Mouse (Mus musculus) left cerebral cortex, postnatal 14 days (tissue): Measurements from ENCODE around the gene Katnbl1. TPM values are rescaled to one million over a fixed set of nuclear protein-coding genes. Genes with fewer than 3 reads are reported as not detected.
"Not testable (repeated sequence)": the region's sequence is repeated elsewhere in the genome, so short reads cannot be mapped to it uniquely, and the experiment has no call there.

Source experiments
- DNase-seq, 2 experiments: peaks; one replicate each; pipeline ENCODE4 v3.0.0; 2021 to 2022; ENCODE audit warnings: low spot score in 2 of 2, mixed read lengths in 1 of 2
- intact Hi-C: fragments of 180-260 bp; cut with DNase I; formaldehyde crosslinking; loops from one replicate; pipeline ENCODE4 v1.15.1; 2025
- total RNA-seq, 2 experiments: library from RNA; stranded (reverse); gene quantifications; 2 replicates each; pipeline ENCODE4 v1.2.3; 2021

Gene Katnbl1
- total RNA-seq, 2 experiments from 2014 or later, result 11.9 to 13.0 TPM

DNA sequence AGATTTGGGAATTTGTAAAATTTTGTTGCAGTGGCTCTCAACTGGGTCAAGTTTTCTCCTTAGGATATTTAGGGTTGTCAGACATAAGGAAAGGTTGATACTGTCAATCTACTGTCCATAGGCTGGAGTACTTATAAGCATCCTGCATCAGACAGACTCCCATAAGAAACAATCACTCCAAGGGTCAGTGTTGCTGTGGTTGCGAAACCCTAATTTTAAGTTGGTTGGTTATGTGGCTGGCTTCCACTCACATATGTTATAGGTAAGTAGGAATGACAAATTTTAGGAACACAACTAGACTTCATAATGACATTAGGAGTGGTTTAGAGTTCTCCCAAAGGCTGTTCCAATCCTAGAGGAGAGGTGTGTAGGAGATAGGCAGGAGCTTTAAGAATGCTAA, 2.2 kb downstream of the Katnbl1 start:
- no peak for DNase-seq
- intact Hi-C loops, result no loop called here

DNA sequence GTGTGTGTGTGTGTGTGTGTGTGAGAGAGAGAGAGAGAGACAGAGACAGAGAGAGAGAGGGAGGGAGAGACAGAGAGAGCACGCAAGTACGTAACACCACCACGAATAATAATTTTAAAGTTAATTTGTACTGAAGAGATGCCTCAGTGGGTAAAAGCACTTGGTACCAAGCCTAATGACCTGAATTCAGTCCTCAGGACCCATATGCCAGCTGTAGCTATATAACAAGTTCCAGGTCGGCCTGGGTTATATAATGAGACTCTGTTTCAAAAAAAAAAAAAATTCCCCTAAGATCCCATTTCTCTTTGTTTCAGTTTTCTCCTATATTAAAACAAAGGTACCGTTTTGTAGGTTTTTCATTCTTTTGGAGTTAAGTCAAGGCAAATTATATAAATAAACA, 11.8 kb downstream of the Katnbl1 start:
- intact Hi-C loops, result no loop called here
- no peak for DNase-seq

DNA sequence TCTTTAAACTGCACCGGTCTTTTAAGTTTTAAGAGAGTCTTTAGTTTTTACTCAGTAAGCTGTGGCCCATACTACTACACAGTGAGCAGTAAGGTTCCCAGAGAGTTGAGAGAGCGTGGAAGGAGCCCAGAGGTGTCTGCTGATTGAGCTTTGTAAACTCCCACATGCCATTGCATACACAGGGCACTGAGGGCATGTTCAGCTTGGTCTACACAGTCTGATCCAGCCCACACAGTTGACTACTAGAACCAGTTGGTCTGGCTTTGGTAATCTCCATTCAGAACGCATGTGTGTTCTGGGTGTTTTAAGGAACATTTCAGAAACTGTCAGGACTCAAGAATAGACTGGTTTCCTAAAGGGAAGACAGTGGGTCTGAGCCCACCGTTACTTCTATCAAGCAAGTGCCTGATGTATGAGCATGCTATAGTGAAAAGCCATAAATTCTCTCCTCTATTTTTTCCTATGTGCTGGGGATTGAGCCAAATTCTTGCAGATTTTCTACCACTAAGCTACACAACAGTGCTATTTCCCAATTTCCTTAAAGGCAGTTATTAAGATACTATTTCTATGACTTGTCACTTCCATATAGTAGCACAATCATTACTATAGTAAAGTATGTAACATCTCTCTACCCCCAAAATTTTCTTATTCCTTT, 12.5 kb downstream of the Katnbl1 start:
- intact Hi-C loops, result no loop called here
- DNase-seq, result no peak

DNA sequence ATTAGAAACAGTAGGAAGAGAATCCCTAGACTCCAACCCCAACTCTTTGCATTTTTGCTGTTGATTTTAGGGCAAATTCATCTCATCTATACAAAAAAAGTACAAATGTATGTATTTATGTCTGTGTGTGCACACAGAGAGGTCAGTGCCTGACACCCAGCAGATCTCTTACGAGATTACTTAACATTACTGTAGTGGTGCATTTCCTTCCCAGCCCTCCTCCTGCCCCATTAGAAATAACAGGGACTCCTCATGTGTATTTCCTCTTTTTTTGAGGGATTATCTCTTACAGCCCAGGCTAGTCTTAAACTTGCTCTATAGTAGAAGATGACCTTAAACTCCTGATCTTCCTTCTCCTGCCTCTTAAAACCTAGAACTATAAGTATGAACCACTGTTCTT, 13.7 kb downstream of the Katnbl1 start:
- DNase-seq, result no peak
- intact Hi-C loops, result no loop called here

DNA sequence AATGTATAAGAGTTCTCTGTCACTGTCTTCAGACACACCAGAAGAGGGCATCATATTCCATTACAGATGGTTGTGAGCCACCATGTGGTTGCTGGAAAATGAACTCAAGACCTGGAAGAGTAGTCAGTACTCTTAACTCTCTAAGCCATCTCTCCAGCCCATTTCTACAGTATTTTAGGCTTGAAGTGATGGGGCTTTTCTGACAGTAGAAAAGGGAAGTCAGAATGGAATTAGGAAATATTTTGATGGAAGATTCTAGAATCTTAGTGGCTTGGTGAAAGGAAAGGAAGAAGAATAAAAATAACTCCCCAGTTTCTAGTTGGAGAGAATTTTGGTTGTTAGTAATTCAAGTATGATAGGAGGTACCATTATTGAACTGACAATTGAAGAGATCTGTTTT, 14.9 kb downstream of the Katnbl1 start:
- intact Hi-C loops, result no loop called here
- no peak for DNase-seq

DNA sequence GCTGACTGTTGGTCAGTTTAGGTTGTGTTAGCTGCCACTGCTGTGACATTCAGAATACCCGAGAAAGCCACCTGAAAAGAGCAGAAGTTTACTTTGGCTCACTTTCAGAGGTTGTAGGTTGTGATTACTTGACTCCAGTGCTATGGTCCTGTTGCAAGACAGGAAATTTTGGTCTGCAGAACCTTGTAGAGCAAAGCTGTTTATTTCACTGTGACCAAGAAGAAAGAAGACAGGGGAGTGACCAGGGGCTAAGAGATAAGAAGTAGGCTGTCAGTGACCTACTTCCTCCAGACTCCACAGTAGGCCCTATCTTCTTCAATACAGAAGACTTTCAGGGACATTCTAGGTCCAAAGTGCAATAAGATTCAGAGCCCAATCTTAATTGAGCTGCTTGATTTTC, 17.6 kb downstream of the Katnbl1 start:
- intact Hi-C loops, result no loop called here
- DNase-seq, result no peak

DNA sequence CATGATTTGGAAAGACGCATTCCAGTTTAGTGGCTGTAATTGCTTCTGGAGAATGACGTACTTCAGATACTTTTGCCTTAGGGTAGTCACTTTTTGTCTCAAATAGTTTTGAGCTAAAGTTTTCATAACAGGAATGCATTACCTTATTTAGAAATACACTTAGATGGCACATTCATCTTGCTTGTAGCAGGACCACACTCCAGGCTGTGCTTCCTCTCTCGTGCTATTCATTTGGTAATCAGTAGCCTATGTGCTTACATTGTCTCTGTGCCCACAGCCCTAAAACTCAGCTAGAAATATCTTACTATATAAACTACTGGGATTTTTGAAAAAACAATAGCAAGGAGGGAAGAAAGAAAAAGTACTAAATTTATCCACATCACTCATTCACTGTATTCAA, 28.0 kb downstream of the Katnbl1 start:
- no peak for DNase-seq
- intact Hi-C loops, result no loop called here

DNA sequence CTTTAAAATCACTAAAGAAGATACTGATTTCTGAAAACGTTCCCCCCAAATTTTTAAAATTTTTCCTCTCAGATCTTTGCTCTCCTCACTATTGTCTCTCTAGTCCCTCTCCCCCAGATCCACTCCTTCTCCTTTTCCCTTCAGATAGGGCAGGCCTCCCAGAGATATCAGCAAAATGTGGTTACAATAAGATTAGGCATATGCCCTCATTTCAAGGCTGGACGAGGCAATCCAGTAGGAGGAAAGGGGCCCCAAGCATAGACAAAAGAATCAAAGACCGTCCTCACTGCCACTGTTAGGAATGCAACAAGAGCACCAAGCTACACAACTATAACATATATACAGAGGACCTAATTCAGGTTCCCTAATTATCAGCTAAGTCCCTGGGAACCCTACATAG, 46.3 kb downstream of the Katnbl1 start:
- DNase-seq, result no peak
- intact Hi-C loops, result no loop called here

DNA sequence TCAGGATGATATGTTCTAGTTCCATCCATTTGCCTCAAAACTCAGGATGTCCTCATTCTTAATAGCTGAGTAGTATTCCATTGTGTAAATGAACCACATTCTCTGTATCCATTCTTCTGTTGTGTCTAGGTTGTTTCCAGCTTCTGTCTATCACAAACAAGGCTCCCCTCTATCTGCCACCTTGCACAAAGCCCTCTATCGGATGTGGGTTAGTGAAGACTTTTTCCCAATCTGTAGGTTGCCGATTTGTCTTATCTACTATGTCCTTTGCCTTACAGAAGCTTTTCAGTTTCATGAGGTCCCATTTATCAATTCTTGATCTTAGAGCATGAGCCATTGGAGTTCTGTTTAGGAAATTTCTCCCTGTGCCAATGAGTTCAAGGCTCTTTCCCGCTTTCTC, 49.5 kb downstream of the Katnbl1 start:
- intact Hi-C loops, DNase-seq: not testable (repeated sequence)

DNA sequence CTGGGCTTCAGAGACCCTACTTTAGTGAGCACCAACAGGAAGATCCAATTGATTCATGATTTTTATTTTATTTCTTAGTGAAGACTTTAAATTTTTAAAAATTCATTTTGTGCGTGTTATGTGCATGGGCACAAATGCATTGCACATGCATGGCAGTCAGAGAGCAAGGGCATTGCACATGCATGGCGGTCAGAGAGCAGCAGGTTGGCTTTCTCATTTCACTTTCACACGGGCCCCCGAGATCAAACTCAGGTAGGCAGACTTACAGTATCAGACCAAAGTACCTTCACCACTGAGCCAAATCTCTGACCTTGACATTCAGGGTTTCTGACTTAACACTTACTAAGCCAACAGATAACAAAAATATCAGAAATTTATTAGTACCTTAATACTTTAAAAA, 50.7 kb downstream of the Katnbl1 start:
- DNase-seq, result no peak
- intact Hi-C loops, result no loop called here

DNA sequence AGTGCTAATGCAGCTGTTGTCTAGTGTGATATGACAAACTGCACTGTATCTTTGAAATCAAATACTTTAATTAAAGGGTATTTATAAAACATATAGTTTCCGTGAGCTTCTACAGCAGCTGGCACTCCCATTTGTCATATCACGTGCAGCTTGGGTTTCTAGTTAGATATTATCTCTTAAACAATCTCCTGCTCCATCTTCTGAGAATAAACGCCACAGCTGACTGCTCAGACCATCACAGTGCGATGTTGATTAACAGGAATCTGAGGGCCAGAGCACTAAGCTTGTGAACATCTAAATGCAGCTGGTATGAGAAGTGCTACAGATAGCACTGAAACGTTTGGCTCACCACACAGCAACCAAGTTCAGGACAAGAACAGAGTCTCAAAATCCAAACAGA, 51.4 kb downstream of the Katnbl1 start:
- intact Hi-C loops, result no loop called here
- no peak for DNase-seq

DNA sequence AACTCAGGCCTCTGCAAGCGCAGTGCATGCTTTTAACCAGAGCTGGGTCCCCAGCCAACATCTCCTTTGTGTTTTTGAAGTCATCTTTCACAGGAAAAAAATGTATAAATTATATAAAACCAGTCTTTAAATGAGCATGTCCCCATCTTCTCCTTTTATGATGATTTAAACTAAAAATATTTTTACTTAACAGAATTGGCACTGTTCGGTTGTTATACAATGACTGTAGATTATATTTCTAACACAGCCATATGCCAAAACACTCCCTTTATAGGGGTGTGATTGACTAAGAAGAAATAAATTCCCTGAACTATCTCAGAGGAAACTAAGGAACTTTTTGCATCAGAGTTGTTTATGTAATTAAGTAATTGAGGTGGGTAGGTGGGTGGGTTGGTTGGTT, 53.5 kb downstream of the Katnbl1 start:
- DNase-seq, result peak in 1 of 2 experiments; percentile 12
- intact Hi-C loops, result no loop called here

DNA sequence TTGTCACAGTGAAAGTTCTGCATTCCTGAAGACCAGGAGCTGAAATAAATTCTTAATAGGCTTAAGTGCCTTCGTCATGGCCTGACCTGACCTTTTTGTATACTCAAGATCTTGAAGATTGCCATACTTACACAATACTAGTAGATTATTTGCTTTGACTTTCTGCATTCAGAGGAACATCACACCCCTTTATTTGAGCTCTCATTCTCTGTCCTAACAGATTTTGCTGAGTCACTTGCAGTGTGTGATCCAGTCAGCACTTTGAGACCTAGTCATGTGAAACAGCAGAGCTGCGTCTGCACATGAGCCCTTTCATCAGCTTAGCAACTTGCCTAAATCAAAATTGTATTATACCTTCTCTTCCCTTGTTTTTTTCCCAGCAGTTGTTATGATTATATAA, 54.3 kb downstream of the Katnbl1 start:
- DNase-seq, result no peak
- intact Hi-C loops, result no loop called here

DNA sequence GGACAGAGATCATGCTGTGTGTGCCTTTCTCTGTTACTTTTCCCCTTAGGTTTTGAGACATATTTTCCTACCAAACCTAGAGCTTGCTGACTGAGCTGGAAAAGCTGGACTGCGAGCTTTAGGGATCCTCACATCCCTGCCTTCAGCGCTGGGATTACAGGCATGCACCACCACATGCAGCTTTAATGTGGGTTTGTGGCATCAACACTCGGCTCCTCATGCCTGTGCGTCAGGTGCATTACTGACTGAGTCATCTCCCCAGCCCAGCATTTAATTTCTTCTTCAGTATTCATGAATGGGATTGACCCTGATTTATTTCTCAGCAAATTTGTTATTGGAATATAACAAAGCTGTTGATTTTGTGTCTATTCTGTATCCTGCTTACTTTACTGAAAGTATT, 57.3 kb downstream of the Katnbl1 start:
- intact Hi-C loops, result no loop called here
- DNase-seq, result no peak

DNA sequence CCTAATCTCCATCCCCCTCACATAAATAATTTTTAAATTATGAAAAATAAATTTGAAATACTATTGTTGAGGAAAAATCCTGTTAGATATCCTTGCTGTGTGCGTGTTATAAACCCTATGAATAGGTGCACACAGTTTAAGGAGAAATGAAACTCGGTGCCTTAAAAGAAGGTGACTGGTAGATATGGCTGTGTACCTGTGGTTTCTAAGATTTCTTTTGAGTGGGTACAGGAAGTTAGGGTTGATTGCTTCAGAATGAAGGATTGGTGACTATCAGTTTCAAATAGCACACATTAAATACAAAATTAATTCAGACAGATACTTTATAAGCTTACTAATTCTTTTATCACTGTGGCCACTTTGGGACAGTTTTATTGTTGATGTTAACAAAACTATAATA, 58.6 kb downstream of the Katnbl1 start:
- intact Hi-C loops, result no loop called here
- DNase-seq, result no peak

DNA sequence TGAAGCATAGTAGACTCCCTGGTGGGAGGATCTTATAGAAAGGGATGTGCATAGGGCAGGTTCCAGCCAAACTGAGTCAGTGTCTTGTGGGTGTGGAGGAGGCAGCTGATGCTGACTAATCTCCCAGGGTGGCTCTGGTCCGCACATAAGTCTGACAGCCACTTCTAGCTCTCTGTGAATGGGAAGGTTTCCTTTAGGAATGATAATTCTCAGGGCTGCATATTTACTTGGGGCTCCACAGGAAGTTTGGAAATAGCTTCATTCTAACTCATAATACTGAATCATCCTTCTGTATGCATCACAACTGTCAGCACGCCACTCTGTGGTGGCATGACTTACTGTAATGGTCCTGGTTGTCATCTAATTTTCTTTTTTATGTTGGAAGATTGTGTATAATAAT, 64.5 kb downstream of the Katnbl1 start:
- peak in 1 of 2 experiments; percentile 26 for DNase-seq
- intact Hi-C loops, result no loop called here

DNA sequence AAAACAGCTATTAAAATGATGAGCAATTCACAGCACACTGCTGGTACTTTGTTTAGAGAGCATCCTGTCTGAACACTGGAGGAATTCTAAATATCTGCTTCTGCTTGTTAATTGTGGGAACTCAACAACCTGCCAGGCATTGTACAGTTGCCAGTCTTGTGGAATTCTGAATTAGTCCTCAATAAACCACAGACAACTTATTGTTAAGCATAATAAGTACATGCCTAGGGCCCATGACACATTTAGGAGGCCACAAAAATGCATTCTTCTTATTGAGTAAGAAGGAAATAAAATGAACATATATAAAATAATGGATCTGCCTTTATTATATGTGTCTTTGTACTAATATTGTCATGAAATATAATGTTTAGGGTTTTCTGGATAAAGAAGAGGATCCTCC, 66.5 kb downstream of the Katnbl1 start:
- intact Hi-C loops, result no loop called here
- DNase-seq, result no peak

DNA sequence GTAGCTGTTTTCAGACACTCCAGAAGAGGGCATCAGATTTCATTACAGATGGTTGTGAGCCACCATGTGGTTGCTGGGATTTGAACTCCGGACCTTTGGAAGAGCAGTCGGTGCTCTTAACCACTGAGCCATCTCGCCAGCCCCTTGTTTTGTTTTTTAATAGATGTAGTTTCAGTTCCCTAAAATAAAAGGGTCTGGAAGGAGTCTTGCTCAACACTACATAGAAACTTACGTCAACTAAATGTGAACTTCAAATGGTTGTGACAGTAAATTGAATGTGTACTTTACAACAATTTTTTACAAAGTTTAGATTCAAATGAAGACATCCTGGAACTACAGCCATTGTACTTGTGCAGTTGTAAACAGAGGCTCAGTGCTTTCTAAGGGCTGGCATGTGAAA, 69.0 kb downstream of the Katnbl1 start:
- intact Hi-C loops, DNase-seq: not testable (repeated sequence)

DNA sequence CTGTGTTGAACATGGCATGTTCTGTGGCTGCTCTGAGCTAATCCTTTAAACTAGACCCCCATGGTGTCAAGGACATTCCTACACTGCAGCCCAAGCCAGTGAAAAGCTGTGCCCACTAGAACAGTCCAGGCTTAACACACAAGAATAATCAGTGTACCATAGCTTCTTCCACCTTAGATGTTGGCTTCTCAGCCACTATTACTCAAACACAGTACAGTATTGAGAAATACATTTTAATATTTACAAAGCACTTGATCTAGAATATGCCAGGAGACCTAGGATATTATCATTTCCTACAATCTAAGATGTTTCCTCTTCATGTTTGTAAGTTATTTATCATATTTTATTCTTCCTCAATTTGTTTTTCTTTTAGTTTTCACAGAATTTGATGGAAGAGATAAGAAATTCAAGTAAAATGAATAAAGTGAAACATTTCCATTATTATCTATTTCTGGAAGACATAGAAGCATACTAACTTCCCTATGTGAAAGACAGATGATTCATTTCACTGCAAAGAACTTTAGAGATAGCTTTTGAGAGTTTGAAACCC, 69.6 kb downstream of the Katnbl1 start:
- intact Hi-C loops, result loop anchor here (1.0 kb wide), 1 partner anchor 69 kb away; the partner anchor contains the start of gene Katnbl1
- DNase-seq, result no peak

DNA sequence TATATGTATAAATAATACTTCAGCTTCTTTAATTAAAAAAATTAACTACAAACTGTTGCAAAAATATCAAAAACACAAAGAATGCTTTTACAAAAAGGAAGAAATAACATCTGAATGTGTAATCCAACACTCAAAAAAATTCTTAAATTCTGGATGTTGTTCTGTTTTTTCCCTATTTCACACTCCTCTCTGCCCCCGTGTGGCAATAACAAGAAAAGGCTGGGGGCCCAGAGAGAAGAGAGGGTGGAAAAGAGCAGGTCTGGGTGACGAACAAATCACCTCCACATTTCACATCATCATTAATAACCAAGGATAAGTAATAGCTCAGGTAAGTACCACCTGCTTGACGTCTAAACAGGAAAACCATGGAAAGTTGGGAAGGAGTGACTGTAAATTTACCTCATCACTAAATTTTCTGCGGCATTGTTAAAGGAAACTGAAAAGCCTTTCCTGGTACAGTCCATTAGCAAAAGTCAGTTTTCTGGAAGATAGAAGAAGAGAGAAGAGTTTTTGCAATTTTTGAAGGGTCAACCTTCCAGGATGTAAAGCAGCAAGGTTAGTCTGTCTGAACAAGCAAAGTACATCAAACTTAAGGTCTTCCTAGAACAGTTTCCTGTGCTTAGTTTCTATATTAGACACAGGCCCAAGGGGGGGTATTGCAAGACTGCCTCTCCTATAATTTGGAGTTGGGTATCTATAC, 70.7 kb downstream of the Katnbl1 start:
- intact Hi-C loops, result loop anchor here (1.0 to 10.0 kb wide), 2 partner anchors 70 to 185 kb away; partner anchors contain the start of genes Gm21985, Katnbl1, Nop10 and Slc12a6
- DNase-seq, result no peak

DNA sequence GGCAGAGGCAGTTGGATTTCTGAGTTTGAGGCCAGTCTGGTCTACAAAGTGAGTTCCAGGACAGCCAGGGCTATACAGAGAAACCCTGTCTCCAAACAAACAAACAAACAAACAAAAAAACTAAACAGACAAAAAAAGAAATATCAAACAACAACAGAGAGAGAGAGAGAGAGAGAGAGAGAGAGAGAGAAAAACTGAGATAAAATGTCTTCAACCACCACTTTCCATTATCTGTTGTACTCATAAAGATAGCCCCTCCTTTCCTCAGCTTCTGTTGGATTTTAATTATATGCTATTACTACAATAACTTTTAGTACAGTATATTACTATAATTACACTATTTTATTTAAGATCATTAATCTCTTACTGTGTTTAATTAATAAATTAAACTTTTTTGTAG, 73.5 kb downstream of the Katnbl1 start:
- intact Hi-C loops, result loop anchor here (10.0 kb wide), 1 partner anchor 188 kb away; the partner anchor contains the start of genes Gm21985, Nop10 and Slc12a6
- not testable (repeated sequence) for DNase-seq
